Mouse (Mus musculus): ENCODE data around the gene Pcca. TPM values are rescaled to one million over a fixed set of nuclear protein-coding genes. Genes with fewer than 3 reads are reported as not detected.

The Pcca gene
- polyA plus RNA-seq, 1 experiment from 2014 or later: 26.4 TPM

DNA sequence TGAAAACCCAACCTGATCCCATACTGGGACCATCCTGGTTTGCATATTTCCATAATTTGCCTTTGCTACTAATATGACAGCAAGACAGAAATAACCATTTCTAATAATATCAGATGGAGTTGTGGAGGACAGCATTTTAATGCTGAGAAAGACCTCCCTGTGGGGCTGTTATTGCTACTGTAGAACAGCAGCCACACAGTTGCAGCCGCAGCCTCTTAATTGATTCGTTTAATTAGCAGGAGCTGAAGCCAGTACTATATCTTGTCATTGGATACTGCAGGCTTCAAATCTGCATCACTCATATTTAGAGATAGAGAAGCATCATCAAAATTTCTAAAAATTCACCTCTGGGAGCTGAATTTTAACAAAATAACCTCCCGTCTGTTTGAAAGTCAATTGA is 286.9 kb downstream of the Pcca start:
- Histone ChIP-seq H3K36me3 (no peaks in the 10 kb centered on the region), H3K27ac (no peak overlapping the region), H3K9ac (no peak overlapping the region), H3K27me3 (no peaks in the 10 kb centered on the region), H3K4me2 (no peak overlapping the region), H3K9me3 (replicated peaks) (no peaks in the 10 kb centered on the region), H3K4me1 (replicated peaks) (no peaks in the 10 kb centered on the region), H3K4me3 (no peak overlapping the region)
- 78% methylated on average over 3 of the region's 3 CpGs for WGBS
- no peak for ATAC-seq (replicated peaks; ENCODE audit: insufficient number of reproducible peaks, insufficient read depth, low FRiP score, low read depth)

GRCm38 (mm10) chr14:122823791-122824190 is 289.7 kb downstream of the Pcca start:
- Histone ChIP-seq H3K4me2 (no peak overlapping the region), H3K4me1 (replicated peaks) (no peaks in the 10 kb centered on the region), H3K36me3 (no peaks in the 10 kb centered on the region), H3K27ac (no peak overlapping the region), H3K4me3 (no peak overlapping the region), H3K9ac (no peak overlapping the region), H3K9me3 (replicated peaks) (no peaks in the 10 kb centered on the region), H3K27me3 (no peaks in the 10 kb centered on the region)
- no peak for ATAC-seq (replicated peaks; ENCODE audit: insufficient number of reproducible peaks, insufficient read depth, low FRiP score, low read depth)
- 42% methylated on average over 2 of the region's 2 CpGs for WGBS

GRCm38 (mm10) chr14:122825464-122825863 is 291.3 kb downstream of the Pcca start:
- peak; percentile 55; the same call in 1 of the 2 replicates for ATAC-seq (replicated peaks; ENCODE audit: insufficient number of reproducible peaks, insufficient read depth, low FRiP score, low read depth)
- no peaks in the 10 kb centered on the region for H3K9me3 ChIP-seq (replicated peaks)
- no peak overlapping the region for H3K4me2 ChIP-seq
- H3K4me1 ChIP-seq (replicated peaks): no peaks in the 10 kb centered on the region
- H3K4me3 ChIP-seq: no peak overlapping the region
- H3K36me3 ChIP-seq: no peaks in the 10 kb centered on the region
- H3K27me3 ChIP-seq: no peaks in the 10 kb centered on the region
- no peak overlapping the region for H3K27ac ChIP-seq
- 87% methylated on average over 2 of the region's 2 CpGs for WGBS
- no peak overlapping the region for H3K9ac ChIP-seq

DNA sequence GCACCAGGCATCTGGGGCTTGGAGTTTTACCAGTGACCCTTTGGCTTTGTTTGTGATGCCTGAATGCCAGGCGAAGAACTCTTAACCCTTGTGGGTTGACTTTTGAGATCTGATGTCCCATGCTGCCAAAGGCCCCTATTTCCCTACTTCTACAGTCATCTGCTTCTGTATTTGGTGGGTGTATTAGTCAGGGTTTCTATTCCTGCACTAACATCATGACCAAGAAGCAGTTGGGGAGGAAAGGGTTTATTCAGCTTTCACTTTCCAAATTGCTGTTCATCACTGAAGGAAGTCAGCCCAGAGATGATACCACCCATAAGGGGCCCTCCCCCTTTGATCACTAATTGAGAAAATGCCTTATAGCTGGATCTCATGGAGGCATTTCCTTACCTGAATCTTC is 296.3 kb downstream of the Pcca start:
- Histone ChIP-seq H3K4me3 (no peak overlapping the region), H3K27ac (no peak overlapping the region), H3K9ac (no peak overlapping the region), H3K36me3 (no peaks in the 10 kb centered on the region), H3K27me3 (no peaks in the 10 kb centered on the region), H3K4me1 (replicated peaks) (no peaks in the 10 kb centered on the region), H3K4me2 (no peak overlapping the region), H3K9me3 (replicated peaks) (no peaks in the 10 kb centered on the region)
- WGBS: 92% methylated on average over 1 of the region's 1 CpGs
- no peak for ATAC-seq (replicated peaks; ENCODE audit: insufficient number of reproducible peaks, insufficient read depth, low FRiP score, low read depth)

GRCm38 (mm10) chr14:122833666-122834065 is 299.5 kb downstream of the Pcca start:
- no peak for ATAC-seq (replicated peaks; ENCODE audit: insufficient number of reproducible peaks, insufficient read depth, low FRiP score, low read depth)
- 89% methylated on average over 3 of the region's 3 CpGs for WGBS
- Histone ChIP-seq H3K4me3 (no peak overlapping the region), H3K4me2 (no peak overlapping the region), H3K9me3 (replicated peaks) (no peaks in the 10 kb centered on the region), H3K36me3 (no peaks in the 10 kb centered on the region), H3K27ac (no peak overlapping the region), H3K9ac (no peak overlapping the region), H3K27me3 (no peaks in the 10 kb centered on the region), H3K4me1 (replicated peaks) (no peaks in the 10 kb centered on the region)

GRCm38 (mm10) chr14:122834753-122835152 is 300.6 kb downstream of the Pcca start:
- Histone ChIP-seq H3K9ac (no peak overlapping the region), H3K9me3 (replicated peaks) (no peaks in the 10 kb centered on the region), H3K4me3 (no peak overlapping the region), H3K4me1 (replicated peaks) (no peaks in the 10 kb centered on the region), H3K36me3 (no peaks in the 10 kb centered on the region), H3K27ac (no peak overlapping the region), H3K4me2 (no peak overlapping the region), H3K27me3 (no peaks in the 10 kb centered on the region)
- no peak for ATAC-seq (replicated peaks; ENCODE audit: insufficient number of reproducible peaks, insufficient read depth, low FRiP score, low read depth)
- 88% methylated on average over 1 of the region's 1 CpGs for WGBS

DNA sequence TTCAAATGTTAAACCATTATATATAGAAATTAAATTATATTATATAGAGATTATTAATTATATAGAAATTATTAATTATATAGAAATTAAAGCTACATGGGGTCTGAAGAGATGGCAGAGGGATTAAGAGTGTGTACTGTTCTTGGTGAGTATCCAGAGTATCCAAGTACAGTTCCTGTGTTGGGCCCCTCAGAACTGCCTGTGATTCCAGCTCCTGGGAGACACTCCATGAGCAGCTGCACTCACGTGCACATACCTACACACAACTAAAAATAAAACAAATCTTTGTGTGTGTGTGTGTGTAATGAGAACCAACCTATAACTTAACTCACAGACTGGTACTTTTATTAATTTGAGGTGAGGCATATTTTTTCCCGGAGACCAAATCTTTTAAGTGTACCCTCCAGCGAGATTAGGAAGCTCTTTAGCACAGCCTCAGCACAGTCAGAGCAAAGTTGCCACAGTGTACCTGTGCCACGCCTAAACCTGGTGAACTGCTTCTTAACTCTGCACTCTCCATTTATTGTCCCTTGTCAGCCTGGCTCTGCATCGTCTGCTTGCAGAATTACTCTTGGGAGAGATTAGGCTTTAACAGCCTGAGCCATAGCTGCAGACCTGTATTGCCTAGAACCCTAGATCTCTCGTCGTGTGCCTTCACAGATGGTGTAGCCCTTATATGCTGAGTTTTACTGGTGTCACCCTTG is 301.5 kb downstream of the Pcca start:
- WGBS: 67% methylated on average over 7 of the region's 7 CpGs
- ATAC-seq (replicated peaks; ENCODE audit: insufficient number of reproducible peaks, insufficient read depth, low FRiP score, low read depth): no peak

GRCm38 (mm10) chr14:122836221-122836620 is 302.1 kb downstream of the Pcca start:
- no peak overlapping the region for H3K4me2 ChIP-seq
- no peaks in the 10 kb centered on the region for H3K9me3 ChIP-seq (replicated peaks)
- H3K36me3 ChIP-seq: no peaks in the 10 kb centered on the region
- no peaks in the 10 kb centered on the region for H3K27me3 ChIP-seq
- no peaks in the 10 kb centered on the region for H3K4me1 ChIP-seq (replicated peaks)
- WGBS: 54% methylated on average over 4 of the region's 4 CpGs
- H3K27ac ChIP-seq: no peak overlapping the region
- H3K4me3 ChIP-seq: no peak overlapping the region
- H3K9ac ChIP-seq: no peak overlapping the region
- ATAC-seq (replicated peaks; ENCODE audit: insufficient number of reproducible peaks, insufficient read depth, low FRiP score, low read depth): no peak

More for the DNA sequence above, 301.5 kb downstream of the Pcca start:
- Histone ChIP-seq H3K9me3 (replicated peaks) (no peaks in the 10 kb centered on the region), H3K4me1 (replicated peaks) (no peaks in the 10 kb centered on the region), H3K27me3 (no peaks in the 10 kb centered on the region), H3K36me3 (no peaks in the 10 kb centered on the region), H3K27ac (no peak overlapping the region), H3K4me2 (no peak overlapping the region), H3K9ac (no peak overlapping the region), H3K4me3 (no peak overlapping the region)

DNA sequence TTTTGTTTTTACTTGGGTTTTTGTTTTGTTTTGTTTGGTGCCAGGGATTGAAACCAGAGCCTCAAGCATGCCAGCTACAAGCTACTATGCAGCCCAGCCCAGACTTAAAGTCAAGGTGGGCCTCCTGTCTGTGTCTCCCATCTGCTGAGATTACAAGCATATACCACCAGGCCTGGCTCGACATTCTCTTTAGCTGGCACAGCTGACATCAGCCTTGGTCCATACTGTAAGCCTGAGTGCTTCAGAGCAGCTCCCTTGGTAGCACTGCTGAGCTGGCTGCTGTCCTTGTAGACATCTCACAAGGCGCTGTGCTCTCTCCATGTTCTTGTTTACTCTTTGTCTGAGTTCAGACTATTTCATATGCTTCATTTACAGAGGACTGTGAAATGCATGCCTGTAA is 302.9 kb downstream of the Pcca start:
- Histone ChIP-seq H3K4me1 (replicated peaks) (no peaks in the 10 kb centered on the region), H3K9me3 (replicated peaks) (no peaks in the 10 kb centered on the region), H3K27me3 (no peaks in the 10 kb centered on the region), H3K36me3 (no peaks in the 10 kb centered on the region), H3K4me3 (no peak overlapping the region), H3K9ac (no peak overlapping the region), H3K4me2 (no peak overlapping the region), H3K27ac (no peak overlapping the region)
- no peak for ATAC-seq (replicated peaks; ENCODE audit: insufficient number of reproducible peaks, insufficient read depth, low FRiP score, low read depth)
- WGBS: 66% methylated on average over 2 of the region's 2 CpGs

DNA sequence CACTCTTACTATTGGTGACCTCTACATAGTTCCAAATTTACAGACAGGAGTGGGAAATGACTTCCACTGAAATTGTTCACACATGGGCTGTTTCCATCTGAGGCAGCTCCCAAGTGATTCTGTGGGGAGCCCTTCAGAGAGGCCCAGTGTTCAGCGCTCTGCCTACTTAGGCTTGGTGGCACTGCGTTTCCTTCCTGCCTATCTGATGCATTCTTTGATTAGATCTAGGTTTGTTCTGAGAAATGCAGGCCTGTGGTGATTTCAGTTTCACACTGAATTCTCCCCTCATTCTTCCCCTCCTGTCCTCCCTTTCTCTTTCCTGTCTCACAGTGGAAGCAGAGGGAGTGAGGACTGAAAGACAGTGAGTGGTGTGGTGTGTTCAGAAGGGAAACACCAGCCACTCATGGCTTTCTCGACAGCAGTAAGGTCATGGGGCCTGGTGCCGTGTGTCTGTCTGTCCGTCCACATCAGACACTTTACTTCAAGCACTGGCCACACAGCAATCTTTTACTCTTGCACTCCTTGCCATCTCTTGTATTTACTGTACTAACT is 318.5 kb downstream of the Pcca start:
- WGBS: 65% methylated on average over 5 of the region's 5 CpGs
- Histone ChIP-seq H3K4me2 (no peak overlapping the region), H3K4me3 (no peak overlapping the region)

GRCm38 (mm10) chr14:122859792-122860191 is 325.7 kb downstream of the Pcca start:
- no peaks in the 10 kb centered on the region for H3K27me3 ChIP-seq
- no peak overlapping the region for H3K9ac ChIP-seq
- no peak overlapping the region for H3K4me3 ChIP-seq
- 67% methylated on average over 1 of the region's 1 CpGs for WGBS
- H3K27ac ChIP-seq: no peak overlapping the region
- H3K4me1 ChIP-seq (replicated peaks): peaks cover 10% of the 10 kb centered on the region
- no peaks in the 10 kb centered on the region for H3K36me3 ChIP-seq
- no peak for ATAC-seq (replicated peaks; ENCODE audit: insufficient number of reproducible peaks, insufficient read depth, low FRiP score, low read depth)
- no peaks in the 10 kb centered on the region for H3K9me3 ChIP-seq (replicated peaks)
- H3K4me2 ChIP-seq: no peak overlapping the region

More for the DNA sequence above, 318.5 kb downstream of the Pcca start:
- Histone ChIP-seq H3K36me3 (no peaks in the 10 kb centered on the region), H3K4me1 (replicated peaks) (no peaks in the 10 kb centered on the region), H3K9me3 (replicated peaks) (no peaks in the 10 kb centered on the region), H3K9ac (no peak overlapping the region), H3K27ac (no peak overlapping the region), H3K27me3 (no peaks in the 10 kb centered on the region)
- ATAC-seq (replicated peaks; ENCODE audit: insufficient number of reproducible peaks, insufficient read depth, low FRiP score, low read depth): no peak

GRCm38 (mm10) chr14:122862623-122863022 is 328.5 kb downstream of the Pcca start:
- ATAC-seq (replicated peaks; ENCODE audit: insufficient number of reproducible peaks, insufficient read depth, low FRiP score, low read depth): no peak

More at GRCm38 (mm10) chr14:122862623-122863022, 328.5 kb downstream of the Pcca start:
- Histone ChIP-seq H3K4me2 (no peak overlapping the region), H3K9ac (no peak overlapping the region), H3K4me1 (replicated peaks) (peaks cover 14% of the 10 kb centered on the region), H3K9me3 (replicated peaks) (no peaks in the 10 kb centered on the region), H3K27ac (peak overlapping the region; percentile 39), H3K4me3 (no peak overlapping the region), H3K36me3 (no peaks in the 10 kb centered on the region), H3K27me3 (no peaks in the 10 kb centered on the region)
- 33% methylated on average over 4 of the region's 4 CpGs for WGBS

All from heart, embryonic 15.5 days (tissue).